Mouse (Mus musculus) heart, adult 8-10 months (tissue): Measurements from ENCODE around the gene Kif14. TPM values are rescaled to one million over a fixed set of nuclear protein-coding genes. Genes with fewer than 3 reads are reported as not detected.
"Not testable (repeated sequence)": the region's sequence is repeated elsewhere in the genome, so short reads cannot be mapped to it uniquely, and the experiment has no call there.

Experiments
- DNase-seq: peaks from one replicate; pipeline ENCODE4 v3.0.0; 2022; ENCODE audit warnings: low spot score
- total RNA-seq, 4 experiments: library from RNA; stranded (reverse); gene quantifications; 2 replicates each; pipeline ENCODE4 v1.2.4; 2022

The Kif14 gene
- total RNA-seq, 4 experiments from 2014 or later = 0.06 to 0.37 (median 0.11) TPM; not detected in 1

- DNase-seq = no peak
Measured at GRCm38 (mm10) chr1:136491681-136492080, 25.5 kb downstream of the Kif14 start.

GRCm38 (mm10) chr1:136492232-136492631, 26.1 kb downstream of the Kif14 start:
- DNase-seq = no peak

DNA sequence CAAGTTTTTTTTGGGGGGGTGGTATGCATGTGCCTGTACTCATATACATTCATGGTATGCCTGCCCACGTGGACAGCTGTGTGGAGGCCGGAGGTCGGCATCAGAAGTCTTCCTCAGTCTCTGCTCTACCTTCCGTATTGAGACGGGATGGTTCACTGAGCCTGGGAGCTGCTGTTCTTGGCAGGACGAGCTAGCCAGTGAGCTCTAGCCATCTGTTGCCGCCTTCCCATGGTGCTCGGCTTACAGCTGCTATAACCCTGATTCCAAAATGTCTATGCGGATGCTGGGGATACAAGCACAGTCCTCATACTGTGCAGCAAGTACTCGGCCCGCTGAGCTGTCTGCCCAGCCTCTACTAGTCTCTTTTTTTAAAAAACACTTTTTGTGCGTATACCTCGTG, 33.2 kb downstream of the Kif14 start:
- DNase-seq = no peak

- no peak for DNase-seq
Measured at GRCm38 (mm10) chr1:136502936-136503335, 36.8 kb downstream of the Kif14 start.

- DNase-seq = not testable (repeated sequence)
Measured at GRCm38 (mm10) chr1:136506255-136506654, 40.1 kb downstream of the Kif14 start.

GRCm38 (mm10) chr1:136512317-136512716, 46.2 kb downstream of the Kif14 start:
- no peak for DNase-seq

DNA sequence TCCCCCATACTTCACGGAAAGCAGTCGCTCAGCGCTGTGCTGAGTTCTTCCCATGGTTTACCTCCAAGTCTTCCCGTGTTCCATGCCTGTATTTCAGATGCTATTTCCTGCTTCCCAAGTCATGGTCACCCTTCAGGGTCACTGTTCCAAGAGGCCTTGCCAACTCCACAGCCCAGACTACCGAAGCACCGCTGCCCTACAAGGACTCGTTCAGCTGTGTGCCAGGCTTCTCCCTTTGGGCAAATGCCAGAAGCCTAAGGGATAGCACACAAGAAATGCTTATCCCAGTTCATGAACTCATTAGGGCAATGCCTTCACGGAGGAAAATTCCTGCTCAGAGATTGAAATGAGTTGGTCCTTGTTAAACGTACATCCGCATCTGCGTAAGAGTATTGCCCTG, 47.0 kb downstream of the Kif14 start:
- peak; percentile 24 for DNase-seq

DNA sequence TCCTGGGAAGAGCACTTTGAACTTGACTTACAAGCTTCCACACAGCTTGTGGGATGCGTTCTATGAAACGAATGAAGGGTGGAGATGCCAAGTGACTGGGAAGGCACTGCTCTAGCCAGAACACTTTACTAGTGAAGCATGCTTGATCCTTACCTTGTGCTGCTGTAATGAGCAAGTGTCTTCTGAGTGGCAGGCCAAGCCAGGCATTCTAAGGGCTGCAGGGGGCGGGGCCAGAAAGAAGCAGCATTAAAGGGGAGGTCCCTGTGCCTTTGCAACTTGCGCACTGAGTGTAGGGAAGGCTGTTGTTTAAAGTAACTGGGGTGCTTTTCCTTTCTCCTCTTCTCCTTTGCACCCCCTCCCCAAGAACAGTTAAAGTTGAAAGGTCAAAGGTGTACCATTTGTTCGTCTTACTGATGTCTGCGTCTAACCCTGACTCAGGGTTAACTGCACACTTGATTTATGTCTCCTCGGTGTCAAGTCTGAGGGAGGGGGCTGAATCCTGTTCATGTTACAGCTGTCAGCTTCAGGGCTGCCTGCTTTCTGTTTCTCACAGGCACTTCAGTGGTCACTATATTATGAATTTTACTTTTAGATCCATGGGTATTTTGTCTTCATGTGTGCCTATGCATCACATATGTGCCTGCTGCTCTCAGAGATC, 52.7 kb downstream of the Kif14 start:
- DNase-seq = no peak

DNA sequence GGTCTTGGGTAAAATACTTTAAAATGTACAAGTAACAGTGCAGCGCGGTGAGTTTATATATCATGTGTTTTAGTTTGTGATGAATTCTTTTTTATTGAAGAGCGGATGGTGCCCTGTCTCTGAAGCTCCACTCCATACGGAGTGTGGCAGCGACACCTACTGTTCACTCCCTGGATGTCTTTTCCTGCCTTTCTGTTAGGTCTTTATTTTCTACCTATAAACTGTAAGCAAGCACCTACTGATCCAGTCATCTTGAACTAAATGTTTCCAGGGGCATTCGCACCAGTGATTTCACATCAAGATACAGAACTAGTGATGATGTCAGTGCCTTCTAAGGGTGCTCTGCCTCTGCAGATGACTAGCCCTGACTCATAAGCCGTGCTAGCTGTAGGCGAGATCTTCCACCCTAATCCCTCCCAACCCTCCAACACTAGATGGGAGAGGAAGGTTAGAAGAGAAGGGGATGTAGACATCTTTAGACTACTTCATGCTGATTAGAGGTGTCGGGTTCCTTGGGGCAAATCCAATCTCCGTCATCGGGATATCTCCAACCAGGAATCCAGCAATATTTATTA, 55.3 kb downstream of the Kif14 start:
- DNase-seq = no peak

GRCm38 (mm10) chr1:136524917-136525316, 58.8 kb downstream of the Kif14 start:
- peak; percentile 15 for DNase-seq

GRCm38 (mm10) chr1:136525818-136526217, 59.7 kb downstream of the Kif14 start:
- DNase-seq = no peak

DNA sequence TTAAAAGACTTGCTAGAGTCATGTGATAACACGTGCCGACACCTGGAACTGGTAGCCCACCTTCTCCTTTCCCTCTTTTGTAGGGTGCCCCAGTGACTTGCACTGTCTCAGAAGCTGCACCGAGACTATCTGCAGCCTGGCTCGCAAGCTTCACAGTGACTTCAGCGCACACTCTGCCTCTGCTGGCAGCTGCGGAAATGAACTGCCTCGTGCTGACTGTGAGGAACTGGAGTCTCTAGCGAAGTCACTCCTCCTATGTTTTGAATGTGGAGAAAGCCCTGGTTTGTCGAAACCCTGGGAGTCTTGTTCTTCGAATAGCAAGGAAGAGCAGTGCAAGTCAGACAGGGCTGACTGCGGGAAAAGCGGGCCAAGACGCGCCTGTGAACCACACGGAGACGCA, 61.0 kb downstream of the Kif14 start:
- DNase-seq = no peak

DNA sequence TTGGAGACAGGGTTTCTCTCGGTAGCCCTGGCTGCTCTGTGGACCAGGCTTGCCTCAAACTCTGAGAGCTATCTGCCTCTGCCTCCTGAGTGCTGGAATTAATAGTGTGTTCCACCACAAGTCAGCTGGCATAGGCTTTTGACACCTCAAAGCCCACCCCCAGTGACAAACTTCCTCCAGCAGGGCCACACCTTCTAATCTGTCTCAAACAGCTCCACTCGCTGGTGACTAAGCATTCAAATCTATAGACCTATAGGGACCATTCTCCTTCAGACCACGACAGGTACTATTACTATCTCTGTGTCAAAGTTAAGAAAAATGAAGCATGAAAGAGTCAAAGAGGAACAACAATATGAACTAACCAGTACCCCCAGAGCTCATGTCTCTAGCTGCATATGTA, 66.4 kb downstream of the Kif14 start:
- no peak for DNase-seq

DNA sequence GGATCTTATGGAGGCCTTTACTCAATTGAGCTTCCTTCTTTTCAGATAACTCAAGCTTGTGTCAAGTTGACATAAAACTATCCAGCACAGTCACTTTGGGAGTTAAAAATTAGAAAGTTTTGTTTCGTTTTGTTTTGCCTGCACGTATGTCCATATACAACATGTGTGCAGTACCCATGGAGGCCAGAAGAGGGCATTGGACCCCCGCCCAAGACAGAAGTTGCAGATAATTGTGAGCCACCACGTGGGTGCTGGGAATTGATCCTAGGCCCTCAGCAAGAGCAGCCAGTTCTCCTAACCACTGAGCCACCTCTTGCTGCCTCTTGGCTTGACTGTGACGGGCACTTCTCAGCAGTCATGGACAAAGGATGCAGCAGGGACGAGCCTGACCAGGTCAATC, 70.8 kb downstream of the Kif14 start:
- DNase-seq = no peak

- DNase-seq = peak; percentile 8
Measured at GRCm38 (mm10) chr1:136538247-136538646, 72.1 kb downstream of the Kif14 start.

GRCm38 (mm10) chr1:136540407-136540895, 74.3 kb downstream of the Kif14 start:
- DNase-seq = peak; percentile 60

GRCm38 (mm10) chr1:136541618-136542376, 75.7 kb downstream of the Kif14 start:
- DNase-seq = no peak

DNA sequence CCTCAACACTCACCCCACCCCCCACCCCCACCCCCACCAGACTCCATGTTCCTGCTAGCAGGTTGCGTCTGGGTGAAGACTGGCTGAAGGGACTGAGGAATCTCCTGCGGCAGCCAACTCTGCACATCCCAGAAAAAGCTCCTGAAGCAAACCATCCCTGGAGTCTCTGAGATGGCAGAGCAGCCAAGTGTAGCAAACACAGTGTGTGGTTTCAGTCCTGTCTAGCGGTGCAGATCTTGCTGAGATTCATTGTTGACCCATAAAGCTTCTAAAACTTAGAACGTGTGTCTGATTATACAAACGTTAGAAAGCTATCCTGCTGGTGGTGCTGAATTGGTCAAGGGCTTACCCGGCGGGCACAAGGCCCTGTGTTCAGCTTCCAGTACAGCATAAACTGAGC, 77.8 kb downstream of the Kif14 start:
- no peak for DNase-seq

DNA sequence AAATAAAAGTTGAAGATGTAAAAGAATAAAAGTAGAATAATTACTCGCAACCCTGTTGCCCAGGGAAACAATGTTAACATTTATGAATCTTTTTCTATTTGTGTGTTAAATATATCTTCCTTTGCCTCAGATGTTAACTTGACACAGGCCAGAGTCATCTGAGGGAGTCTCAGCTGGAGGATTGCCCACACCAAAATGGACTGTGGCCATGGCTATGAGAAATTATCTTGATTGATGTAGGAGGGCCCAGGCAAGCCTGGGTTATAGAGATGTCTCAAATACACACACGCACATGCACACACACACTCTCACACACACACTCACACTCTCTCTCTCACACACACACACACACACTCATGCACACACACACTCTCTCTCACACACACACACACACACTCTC, 80.9 kb downstream of the Kif14 start:
- no peak for DNase-seq

DNA sequence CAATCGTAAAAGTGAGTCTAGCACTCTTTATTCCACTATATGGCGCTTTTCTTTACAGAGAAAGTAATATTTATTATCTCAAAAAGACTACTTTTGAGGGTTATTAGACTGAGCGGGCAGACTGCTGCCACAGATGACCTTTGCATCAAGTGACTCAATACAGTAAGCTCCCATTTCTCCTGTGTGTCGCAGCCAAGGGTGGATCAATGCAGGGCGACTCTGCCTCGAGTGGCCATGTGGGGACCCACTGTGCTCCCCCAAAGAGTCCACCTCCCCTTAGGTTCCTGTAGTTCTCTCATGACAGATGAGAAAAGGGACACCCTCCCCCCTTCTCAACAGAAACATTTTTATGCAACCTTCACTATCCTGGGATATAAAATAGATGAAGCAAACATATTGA, 84.1 kb downstream of the Kif14 start:
- no peak for DNase-seq

GRCm38 (mm10) chr1:136550851-136551540, 84.9 kb downstream of the Kif14 start:
- DNase-seq = peak; percentile 71

DNA sequence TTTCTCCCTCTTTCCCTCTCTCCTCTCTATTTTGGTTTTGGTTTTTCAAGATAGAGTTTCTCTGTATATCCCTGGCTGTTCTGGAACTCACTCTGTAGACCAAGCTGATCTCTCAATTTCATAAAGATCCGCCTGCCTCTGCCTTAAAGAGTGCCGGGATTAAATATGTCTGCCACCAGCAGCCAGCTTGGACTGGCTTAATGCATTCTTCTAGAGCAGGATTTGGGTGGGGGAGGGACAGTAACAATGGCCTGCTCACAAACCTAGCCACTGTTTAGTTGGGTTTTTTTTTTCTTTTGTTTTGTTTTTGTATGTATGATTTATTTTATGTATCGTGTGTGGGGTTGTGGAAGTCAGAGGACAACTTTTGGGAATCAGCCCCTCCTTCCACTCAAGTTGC, 88.5 kb downstream of the Kif14 start:
- DNase-seq = no peak
